Mouse (Mus musculus) spleen, adult 2 months (tissue): Measurements from ENCODE around the gene Tsc22d1.

Source experiments
- CTCF ChIP-seq: fragments of 200-500 bp; IDR thresholded peaks from 2 replicates; pipeline ENCODE4 v1.5.1; 2011; ENCODE audit warnings: mild to moderate bottlenecking, inconsistent platforms; ENCODE audit not compliant: insufficient read depth, insufficient read length, insufficient replicate concordance; ENCODE audit errors: extremely low read depth
- POLR2A ChIP-seq: fragments of 200-500 bp; IDR thresholded peaks from 2 replicates; pipeline ENCODE4 v1.6.1; 2011; ENCODE audit warnings: low read depth, low read length, inconsistent platforms

DNA sequence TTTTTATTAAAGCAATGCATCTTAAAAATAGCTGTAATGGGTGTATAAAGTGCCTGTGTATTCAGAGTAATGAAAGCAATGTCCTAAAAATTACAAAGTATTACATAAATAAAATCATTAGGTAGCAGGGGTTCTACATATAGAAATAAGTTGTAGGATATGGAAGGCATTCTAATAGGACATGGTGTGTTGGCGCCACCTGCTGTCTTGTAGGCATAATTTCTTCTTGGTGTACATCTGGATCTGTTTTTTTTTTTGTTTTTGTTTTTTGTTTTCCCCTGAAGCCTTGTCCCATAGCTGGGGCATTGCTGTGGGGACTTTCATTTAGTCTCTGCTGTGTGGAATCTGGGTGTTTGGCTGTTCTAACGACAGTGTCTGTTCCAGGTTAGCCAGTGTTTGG lies 58.6 kb downstream of the Tsc22d1 start:
- TF ChIP-seq CTCF (no peak), POLR2A (no peak)
